Mouse (Mus musculus): Measurements from ENCODE around the gene Plcd3.

DNA sequence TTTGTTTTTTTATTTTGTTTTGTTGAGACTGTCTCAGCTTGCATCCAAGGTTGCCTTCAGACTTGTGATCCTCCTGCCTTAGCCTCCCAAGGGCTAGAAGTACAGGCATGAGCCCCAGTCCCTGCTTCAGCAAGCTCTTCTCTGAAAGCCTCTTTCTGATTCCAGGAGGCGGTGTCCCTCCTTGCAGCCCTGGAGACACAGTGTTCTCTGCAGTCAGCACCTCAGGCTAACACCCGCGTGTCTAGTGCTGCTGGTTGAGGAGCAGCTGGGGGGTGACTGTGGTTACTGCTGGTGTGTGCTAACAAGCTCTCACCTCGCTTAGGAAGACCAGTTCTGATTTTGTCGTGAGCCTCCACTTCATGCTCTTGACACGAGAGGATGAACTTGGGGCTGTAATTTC lies 66.5 kb downstream of the Plcd3 start:
- TF ChIP-seq USF1 (IDR thresholded peaks at IDR 0.05; ENCODE audit: low read depth) (no peak), MAX (IDR thresholded peaks at IDR 0.05) (no peak), CTCF (IDR thresholded peaks at IDR 0.05; ENCODE audit: control insufficient read depth, insufficient read depth, insufficient read length) (no peak), MYOG (IDR thresholded peaks at IDR 0.05; ENCODE audit: control insufficient read depth, extremely low read depth, insufficient read length) (no peak), FOSL1 (IDR thresholded peaks at IDR 0.05; ENCODE audit: insufficient read depth, low read length, poor library complexity, severe bottlenecking) (no peak), MYOD1 (IDR thresholded peaks at IDR 0.05; ENCODE audit: control insufficient read depth, insufficient read length, low read depth) (no peak)
